Mouse (Mus musculus) right cerebral cortex, adult 2 months (tissue): Measurements from ENCODE around the gene Tmem260.

Experiments used
- DNase-seq, 2 experiments: peaks; one replicate each; pipeline ENCODE4 v3.0.0; 2021 to 2022; ENCODE audit warnings: low spot score in 2 of 2

Tmem260 gene

GRCm38 (mm10) chr14:48481591-48481990 lies 35.7 kb downstream of the Tmem260 start:
- DNase-seq, result peak; percentile 18 to 20

- DNase-seq, result no peak
These were observed 36.8 kb downstream of the Tmem260 start for GRCm38 (mm10) chr14:48482762-48483161.

GRCm38 (mm10) chr14:48493896-48494295 lies 48.0 kb downstream of the Tmem260 start:
- peak in 1 of 2 experiments; percentile 30 for DNase-seq

- no peak for DNase-seq
These were observed 56.6 kb downstream of the Tmem260 start for GRCm38 (mm10) chr14:48502573-48502972.

- no peak for DNase-seq
These were observed 58.0 kb downstream of the Tmem260 start for GRCm38 (mm10) chr14:48503691-48504565.

- no peak for DNase-seq
These were observed 58.6 kb downstream of the Tmem260 start for GRCm38 (mm10) chr14:48504566-48504950.

- no peak for DNase-seq
These were observed 59.7 kb downstream of the Tmem260 start for GRCm38 (mm10) chr14:48505606-48506005.

GRCm38 (mm10) chr14:48507376-48507775 lies 61.5 kb downstream of the Tmem260 start:
- DNase-seq, result no peak

GRCm38 (mm10) chr14:48509131-48509530 lies 63.2 kb downstream of the Tmem260 start:
- DNase-seq, result no peak

GRCm38 (mm10) chr14:48513098-48513823 lies 67.3 kb downstream of the Tmem260 start:
- no peak for DNase-seq

GRCm38 (mm10) chr14:48513824-48514493 lies 68.0 kb downstream of the Tmem260 start:
- DNase-seq, result no peak

- DNase-seq, result no peak
These were observed 68.7 kb downstream of the Tmem260 start for GRCm38 (mm10) chr14:48514620-48515019.

- no peak for DNase-seq
These were observed 69.6 kb downstream of the Tmem260 start for GRCm38 (mm10) chr14:48515538-48515937.

- DNase-seq, result no peak
These were observed 77.4 kb downstream of the Tmem260 start for GRCm38 (mm10) chr14:48523361-48523760.

GRCm38 (mm10) chr14:48524135-48524534 lies 78.2 kb downstream of the Tmem260 start:
- peak; percentile 56 to 58 for DNase-seq

GRCm38 (mm10) chr14:48525055-48525454 lies 79.1 kb downstream of the Tmem260 start:
- no peak for DNase-seq

GRCm38 (mm10) chr14:48530629-48531028 lies 84.7 kb downstream of the Tmem260 start:
- DNase-seq, result no peak

GRCm38 (mm10) chr14:48537795-48538766 lies 92.2 kb downstream of the Tmem260 start:
- no peak for DNase-seq

- DNase-seq, result no peak
These were observed 99.2 kb downstream of the Tmem260 start for GRCm38 (mm10) chr14:48545166-48545565.

GRCm38 (mm10) chr14:48546009-48546408 lies 100.1 kb downstream of the Tmem260 start:
- DNase-seq, result no peak

GRCm38 (mm10) chr14:48549703-48550102 lies 103.8 kb downstream of the Tmem260 start:
- no peak for DNase-seq
